Mouse (Mus musculus): ENCODE measurements around the gene Cldn10. TPM values are rescaled to one million over a fixed set of nuclear protein-coding genes. Genes with fewer than 3 reads are reported as not detected.

Cldn10 gene
- polyA plus RNA-seq, 1 experiment from 2014 or later = 3.0 TPM

- Histone ChIP-seq H3K4me1 (peaks cover 33% of the 10 kb centered on the region), H3K36me3 (replicated peaks) (no peaks in the 10 kb centered on the region), H3K27me3 (replicated peaks; ENCODE audit: low read depth, poor library complexity, severe bottlenecking) (peaks cover 55% of the 10 kb centered on the region), H3K4me3 (peak overlapping the region; percentile 73), H3K9me3 (no peaks in the 10 kb centered on the region), H3K27ac (replicated peaks) (peak overlapping the region; percentile 77)
- under 1% methylated on average over 28 of the region's 28 CpGs for WGBS
- DNase-seq (ENCODE audit: low spot score) = peak; percentile 62
Observed at GRCm38 (mm10) chr14:118855141-118855800, 67.6 kb downstream of the Cldn10 start.

GRCm38 (mm10) chr14:118856563-118856962, 68.9 kb downstream of the Cldn10 start:
- Histone ChIP-seq H3K27me3 (replicated peaks; ENCODE audit: low read depth, poor library complexity, severe bottlenecking) (peaks cover 55% of the 10 kb centered on the region), H3K36me3 (replicated peaks) (no peaks in the 10 kb centered on the region), H3K27ac (replicated peaks) (no peak overlapping the region), H3K4me3 (no peak overlapping the region), H3K9me3 (no peaks in the 10 kb centered on the region), H3K4me1 (peaks cover 33% of the 10 kb centered on the region)
- 85% methylated on average over 6 of the region's 6 CpGs for WGBS
- DNase-seq (ENCODE audit: low spot score) = no peak

GRCm38 (mm10) chr14:118858318-118858717, 70.6 kb downstream of the Cldn10 start:
- no peak for DNase-seq (ENCODE audit: low spot score)
- H3K27me3 ChIP-seq (replicated peaks; ENCODE audit: low read depth, poor library complexity, severe bottlenecking) = peaks cover 45% of the 10 kb centered on the region
- no peaks in the 10 kb centered on the region for H3K9me3 ChIP-seq
- no peak overlapping the region for H3K4me3 ChIP-seq
- peaks cover 29% of the 10 kb centered on the region for H3K4me1 ChIP-seq
- H3K36me3 ChIP-seq (replicated peaks) = no peaks in the 10 kb centered on the region
- no peak overlapping the region for H3K27ac ChIP-seq (replicated peaks)
- WGBS = 65% methylated on average over 6 of the region's 6 CpGs

- peaks cover 12% of the 10 kb centered on the region for H3K4me1 ChIP-seq
- peaks cover 9% of the 10 kb centered on the region for H3K27me3 ChIP-seq (replicated peaks; ENCODE audit: low read depth, poor library complexity, severe bottlenecking)
- no peak for DNase-seq (ENCODE audit: low spot score)
- no peaks in the 10 kb centered on the region for H3K9me3 ChIP-seq
- no peaks in the 10 kb centered on the region for H3K36me3 ChIP-seq (replicated peaks)
- no peak overlapping the region for H3K27ac ChIP-seq (replicated peaks)
- WGBS = 68% methylated on average over 7 of the region's 7 CpGs
- no peak overlapping the region for H3K4me3 ChIP-seq
Observed at GRCm38 (mm10) chr14:118862253-118862652, 74.5 kb downstream of the Cldn10 start.

- no peaks in the 10 kb centered on the region for H3K9me3 ChIP-seq
- no peak overlapping the region for H3K27ac ChIP-seq (replicated peaks)
- no peaks in the 10 kb centered on the region for H3K27me3 ChIP-seq (replicated peaks; ENCODE audit: low read depth, poor library complexity, severe bottlenecking)
- H3K36me3 ChIP-seq (replicated peaks) = no peaks in the 10 kb centered on the region
- no peak for DNase-seq (ENCODE audit: low spot score)
- WGBS = 32% methylated on average over 4 of the region's 4 CpGs
- H3K4me3 ChIP-seq = no peak overlapping the region
- H3K4me1 ChIP-seq = peaks cover 10% of the 10 kb centered on the region
Observed at GRCm38 (mm10) chr14:118864905-118865304, 77.2 kb downstream of the Cldn10 start.

GRCm38 (mm10) chr14:118866014-118866811, 78.5 kb downstream of the Cldn10 start:
- Histone ChIP-seq H3K4me3 (no peak overlapping the region), H3K4me1 (peaks cover 10% of the 10 kb centered on the region), H3K36me3 (replicated peaks) (peaks cover 2% of the 10 kb centered on the region; the same call in 1 of the 2 replicates), H3K9me3 (no peaks in the 10 kb centered on the region), H3K27ac (replicated peaks) (no peak overlapping the region), H3K27me3 (replicated peaks; ENCODE audit: low read depth, poor library complexity, severe bottlenecking) (no peaks in the 10 kb centered on the region)
- WGBS = 89% methylated on average over 10 of the region's 10 CpGs
- no peak for DNase-seq (ENCODE audit: low spot score)

- Histone ChIP-seq H3K27ac (replicated peaks) (no peak overlapping the region), H3K9me3 (no peaks in the 10 kb centered on the region), H3K27me3 (replicated peaks; ENCODE audit: low read depth, poor library complexity, severe bottlenecking) (no peaks in the 10 kb centered on the region), H3K4me3 (no peak overlapping the region), H3K36me3 (replicated peaks) (peaks cover 5% of the 10 kb centered on the region; the same call in 1 of the 2 replicates), H3K4me1 (peaks cover 10% of the 10 kb centered on the region)
- 61% methylated on average over 6 of the region's 6 CpGs for WGBS
- no peak for DNase-seq (ENCODE audit: low spot score)
Observed at GRCm38 (mm10) chr14:118867366-118867765, 79.7 kb downstream of the Cldn10 start.

GRCm38 (mm10) chr14:118868102-118868724, 80.5 kb downstream of the Cldn10 start:
- H3K9me3 ChIP-seq = no peaks in the 10 kb centered on the region
- no peaks in the 10 kb centered on the region for H3K27me3 ChIP-seq (replicated peaks; ENCODE audit: low read depth, poor library complexity, severe bottlenecking)
- 85% methylated on average over 13 of the region's 13 CpGs for WGBS
- H3K4me3 ChIP-seq = no peak overlapping the region
- H3K36me3 ChIP-seq (replicated peaks) = peaks cover 10% of the 10 kb centered on the region; the same call in 1 of the 2 replicates
- no peak for DNase-seq (ENCODE audit: low spot score)
- H3K27ac ChIP-seq (replicated peaks) = no peak overlapping the region
- H3K4me1 ChIP-seq = peaks cover 10% of the 10 kb centered on the region

- no peaks in the 10 kb centered on the region for H3K9me3 ChIP-seq
- WGBS = 92% methylated on average over 6 of the region's 6 CpGs
Observed at GRCm38 (mm10) chr14:118869712-118870111, 82.0 kb downstream of the Cldn10 start.

GRCm38 (mm10) chr14:118874126-118874525, 86.4 kb downstream of the Cldn10 start:
- peaks cover 5% of the 10 kb centered on the region; the same call in 1 of the 2 replicates for H3K4me1 ChIP-seq
- H3K27me3 ChIP-seq (replicated peaks; ENCODE audit: low read depth, poor library complexity, severe bottlenecking) = no peaks in the 10 kb centered on the region
- H3K27ac ChIP-seq (replicated peaks) = no peak overlapping the region
- peaks cover 64% of the 10 kb centered on the region for H3K36me3 ChIP-seq (replicated peaks)
- WGBS = 94% methylated on average over 4 of the region's 4 CpGs
- no peak for DNase-seq (ENCODE audit: low spot score)
- H3K4me3 ChIP-seq = no peak overlapping the region
- no peaks in the 10 kb centered on the region for H3K9me3 ChIP-seq

More at GRCm38 (mm10) chr14:118869712-118870111, 82.0 kb downstream of the Cldn10 start:
- Histone ChIP-seq H3K27me3 (replicated peaks; ENCODE audit: low read depth, poor library complexity, severe bottlenecking) (no peaks in the 10 kb centered on the region), H3K36me3 (replicated peaks) (peaks cover 25% of the 10 kb centered on the region), H3K27ac (replicated peaks) (no peak overlapping the region), H3K4me1 (peaks cover 11% of the 10 kb centered on the region), H3K4me3 (no peak overlapping the region)
- DNase-seq (ENCODE audit: low spot score) = no peak

GRCm38 (mm10) chr14:118874786-118875415, 87.2 kb downstream of the Cldn10 start:
- DNase-seq (ENCODE audit: low spot score) = no peak
- no peak overlapping the region for H3K27ac ChIP-seq (replicated peaks)
- H3K4me3 ChIP-seq = no peak overlapping the region
- peaks cover 5% of the 10 kb centered on the region; the same call in 1 of the 2 replicates for H3K4me1 ChIP-seq
- H3K27me3 ChIP-seq (replicated peaks; ENCODE audit: low read depth, poor library complexity, severe bottlenecking) = no peaks in the 10 kb centered on the region
- peaks cover 72% of the 10 kb centered on the region for H3K36me3 ChIP-seq (replicated peaks)
- WGBS = 74% methylated on average over 10 of the region's 10 CpGs
- no peaks in the 10 kb centered on the region for H3K9me3 ChIP-seq

- WGBS = 88% methylated on average over 11 of the region's 11 CpGs
- no peaks in the 10 kb centered on the region for H3K9me3 ChIP-seq
- DNase-seq (ENCODE audit: low spot score) = no peak
- no peaks in the 10 kb centered on the region for H3K27me3 ChIP-seq (replicated peaks; ENCODE audit: low read depth, poor library complexity, severe bottlenecking)
- H3K27ac ChIP-seq (replicated peaks) = no peak overlapping the region
- peaks cover 93% of the 10 kb centered on the region for H3K36me3 ChIP-seq (replicated peaks)
- no peak overlapping the region for H3K4me3 ChIP-seq
- H3K4me1 ChIP-seq = peaks cover 5% of the 10 kb centered on the region; the same call in 1 of the 2 replicates
Observed at GRCm38 (mm10) chr14:118878346-118878910, 90.7 kb downstream of the Cldn10 start.
